Mouse (Mus musculus) liver, embryonic 16.5 days (tissue): ENCODE data around the gene Gdpd3. TPM values are rescaled to one million over a fixed set of nuclear protein-coding genes. Genes with fewer than 3 reads are reported as not detected.
A peak's percentile ranks its signal among the peaks of the same experiment; 100 is the strongest.

Experiments used
- ATAC-seq: fragments of 200-750 bp; cut with Nextera tagmentation; 2 replicates; pipeline ENCODE4 v1.8.0; 2017; ENCODE audit warnings: low read depth, mild to moderate bottlenecking, moderate number of reproducible peaks, moderate library complexity
- H3K27ac ChIP-seq: fragments of 300-500 bp; sonication (generic); 2 replicates; pipeline ENCODE4 v1.5.1; 2014; ENCODE audit warnings: mild to moderate bottlenecking, low read length
- H3K27me3 ChIP-seq: fragments of 300-500 bp; sonication (generic); 2 replicates; pipeline ENCODE4 v1.6.1; 2014; ENCODE audit warnings: low read depth, low read length, mixed read lengths; ENCODE audit not compliant: control insufficient read depth, insufficient read depth
- H3K36me3 ChIP-seq: fragments of 300-500 bp; sonication (generic); 2 replicates; pipeline ENCODE4 v1.6.1; 2014; ENCODE audit warnings: mild to moderate bottlenecking; ENCODE audit not compliant: control insufficient read depth, insufficient read depth
- H3K4me1 ChIP-seq: fragments of 300-500 bp; sonication (generic); 2 replicates; pipeline ENCODE4 v1.6.1; 2014; ENCODE audit warnings: low read depth, low read length, mixed read lengths; ENCODE audit not compliant: control insufficient read depth
- H3K4me2 ChIP-seq: fragments of 300-500 bp; sonication (generic); 2 replicates; pipeline ENCODE4 v1.6.1; 2014; ENCODE audit warnings: low read depth, low read length, mixed read lengths
- H3K4me3 ChIP-seq: fragments of 300-500 bp; sonication (generic); 2 replicates; pipeline ENCODE4 v1.5.1; 2014; ENCODE audit warnings: low read depth, mild to moderate bottlenecking, low read length
- H3K9ac ChIP-seq: fragments of 300-500 bp; sonication (generic); 2 replicates; pipeline ENCODE4 v1.6.1; 2014; ENCODE audit warnings: low read depth, low read length
- H3K9me3 ChIP-seq: fragments of 300-500 bp; sonication (generic); replicated peaks from 2 replicates; pipeline ENCODE4 v1.6.1; 2016; ENCODE audit warnings: low read length; ENCODE audit not compliant: control insufficient read depth
- WGBS: fragments of 180-500 bp; shearing (Covaris S2); extraction: QIAGEN DNeasy Blood & Tissue Kit; methylation state at CpG from one replicate; pipeline ENCODE4 v1.1.7; 2014; ENCODE audit not compliant: insufficient replicate concordance; 5-methylcytosine and 5-hydroxymethylcytosine counted together
- polyA plus RNA-seq: library from polyadenylated mRNA; unstranded; fragments of >200 nt; fragmentation: Nextera tagmentation; extraction: Ambion mirVana; gene quantifications from 2 replicates; pipeline ENCODE4 v1.2.1, GENCODE M21; 2015

Gdpd3 gene
- polyA plus RNA-seq, 1 experiment from 2014 or later = 0.55 TPM

- WGBS = 10% methylated on average over 21 of the region's 21 CpGs
- H3K27ac ChIP-seq = peak within 1 kb of the TSS; percentile 88
- H3K4me3 ChIP-seq = peak within 1 kb of the TSS; percentile 81
- H3K4me2 ChIP-seq = peak within 1 kb of the TSS; percentile 97
- H3K9me3 ChIP-seq = no peaks in the 10 kb centered on the region
- peak within 1 kb of the TSS; percentile 79 for H3K9ac ChIP-seq
- H3K27me3 ChIP-seq = no peaks in the 10 kb centered on the region
- H3K4me1 ChIP-seq = peaks cover 45% of the 10 kb centered on the region
- peaks cover 6% of the 10 kb centered on the region for H3K36me3 ChIP-seq
- no peak for ATAC-seq
Observed at GRCm38 (mm10) chr7:126797411-126798126, 31.4 kb downstream of the Gdpd3 start, which contains the start of gene Fam57b. Gene Fam57b (plus strand): TSS chr7:126797668.

GRCm38 (mm10) chr7:126798127-126799049 is 32.3 kb downstream of the Gdpd3 start:
- Histone ChIP-seq H3K9me3 (no peaks in the 10 kb centered on the region), H3K9ac (peak overlapping the region; percentile 79), H3K36me3 (peaks cover 6% of the 10 kb centered on the region), H3K4me3 (peak overlapping the region; percentile 81), H3K27me3 (no peaks in the 10 kb centered on the region), H3K27ac (peak overlapping the region; percentile 88), H3K4me2 (peak overlapping the region; percentile 97), H3K4me1 (peaks cover 38% of the 10 kb centered on the region)
- ATAC-seq = peak; percentile 28
- under 1% methylated on average over 40 of the region's 40 CpGs for WGBS

DNA sequence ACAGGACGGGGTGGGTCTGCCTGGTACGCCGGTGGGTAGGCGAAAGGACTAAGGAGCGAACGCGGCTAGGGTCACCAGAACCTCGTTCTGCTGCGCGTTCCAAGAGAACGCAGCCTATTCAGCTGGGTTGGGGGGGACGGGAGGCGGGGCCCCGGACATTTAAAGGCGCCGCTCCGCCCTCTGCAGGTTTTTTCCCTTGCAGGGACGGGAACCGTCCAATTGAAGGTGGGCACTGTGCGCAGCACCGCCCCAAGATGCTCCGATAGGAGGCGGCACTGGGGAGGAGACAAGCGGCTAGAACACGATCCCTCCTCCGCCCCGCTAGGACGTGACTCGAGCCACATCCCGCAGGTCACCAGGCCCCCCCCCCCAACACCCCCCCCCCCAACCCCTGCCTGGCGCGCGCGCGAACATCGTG is 32.9 kb downstream of the Gdpd3 start:
- Histone ChIP-seq H3K36me3 (peaks cover 6% of the 10 kb centered on the region), H3K4me1 (peaks cover 38% of the 10 kb centered on the region), H3K9me3 (no peaks in the 10 kb centered on the region), H3K9ac (peak overlapping the region; percentile 79), H3K27ac (peak overlapping the region; percentile 91), H3K4me3 (peak overlapping the region; percentile 81), H3K4me2 (peak overlapping the region; percentile 97), H3K27me3 (no peaks in the 10 kb centered on the region)
- ATAC-seq = peak; percentile 94
- WGBS = 1% methylated on average over 33 of the region's 36 CpGs

GRCm38 (mm10) chr7:126799468-126800268 is 33.5 kb downstream of the Gdpd3 start:
- Histone ChIP-seq H3K9ac (peak overlapping the region; percentile 73), H3K4me2 (peak overlapping the region; percentile 97), H3K9me3 (no peaks in the 10 kb centered on the region), H3K4me1 (peaks cover 38% of the 10 kb centered on the region), H3K27me3 (no peaks in the 10 kb centered on the region), H3K27ac (peak overlapping the region; percentile 91), H3K4me3 (peak overlapping the region; percentile 81), H3K36me3 (peaks cover 6% of the 10 kb centered on the region)
- peak; percentile 67 for ATAC-seq
- WGBS = 3% methylated on average over 38 of the region's 38 CpGs

GRCm38 (mm10) chr7:126800269-126801056 is 34.3 kb downstream of the Gdpd3 start:
- 55% methylated on average over 5 of the region's 5 CpGs for WGBS

DNA sequence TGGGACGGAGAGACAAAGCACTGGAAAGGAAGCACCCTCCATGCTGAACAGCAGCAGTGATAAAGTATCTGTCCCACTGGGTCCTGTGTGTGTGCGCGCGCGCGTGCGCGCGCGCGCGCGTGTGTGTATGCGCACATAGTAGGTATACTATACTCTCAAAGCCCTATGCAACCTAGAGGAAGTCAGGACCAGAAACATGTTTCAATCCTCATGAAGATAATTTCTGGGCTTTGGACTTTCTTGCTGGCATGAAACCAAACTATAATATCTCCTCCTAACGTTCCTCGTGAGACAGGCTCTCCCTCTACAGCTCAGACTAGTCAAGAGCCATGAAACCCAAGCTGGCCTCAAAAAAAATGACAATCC is 34.9 kb downstream of the Gdpd3 start:
- Histone ChIP-seq H3K4me3 (no peak overlapping the region), H3K9ac (no peak overlapping the region), H3K27me3 (no peaks in the 10 kb centered on the region), H3K36me3 (peaks cover 2% of the 10 kb centered on the region; the same call in 1 of the 2 replicates), H3K27ac (no peak overlapping the region), H3K4me2 (no peak overlapping the region), H3K4me1 (peaks cover 38% of the 10 kb centered on the region), H3K9me3 (no peaks in the 10 kb centered on the region)
- no peak for ATAC-seq
- 88% methylated on average over 16 of the region's 16 CpGs for WGBS

More at GRCm38 (mm10) chr7:126800269-126801056, 34.3 kb downstream of the Gdpd3 start:
- Histone ChIP-seq H3K9ac (peak overlapping the region; percentile 73), H3K4me2 (peak overlapping the region; percentile 97), H3K9me3 (no peaks in the 10 kb centered on the region), H3K27me3 (no peaks in the 10 kb centered on the region), H3K4me1 (peaks cover 38% of the 10 kb centered on the region), H3K27ac (peak overlapping the region; percentile 91), H3K36me3 (peaks cover 6% of the 10 kb centered on the region), H3K4me3 (peak overlapping the region; percentile 81)
- ATAC-seq = no peak

GRCm38 (mm10) chr7:126802134-126802889 is 36.2 kb downstream of the Gdpd3 start:
- H3K27ac ChIP-seq = no peak overlapping the region
- no peak overlapping the region for H3K4me3 ChIP-seq
- no peaks in the 10 kb centered on the region for H3K27me3 ChIP-seq
- no peaks in the 10 kb centered on the region for H3K36me3 ChIP-seq
- peaks cover 28% of the 10 kb centered on the region for H3K4me1 ChIP-seq
- ATAC-seq = no peak
- H3K4me2 ChIP-seq = no peak overlapping the region
- 63% methylated on average over 11 of the region's 11 CpGs for WGBS
- no peak overlapping the region; the same call in 1 of the 2 replicates for H3K9ac ChIP-seq
- H3K9me3 ChIP-seq = no peaks in the 10 kb centered on the region
